Mouse (Mus musculus) lung, adult 2 months (tissue): ENCODE measurements around the gene Ube2u. TPM values are rescaled to one million over a fixed set of nuclear protein-coding genes. Genes with fewer than 3 reads are reported as not detected.
A peak's percentile ranks its signal among the peaks of the same experiment; 100 is the strongest.

ENCODE experiments used
- DNase-seq: peaks from one replicate; pipeline ENCODE4 v3.0.0; 2022
- H3K4me1 ChIP-seq: fragments of 200-500 bp; 2 replicates; pipeline ENCODE4 v1.6.1; 2011; ENCODE audit warnings: low read length; ENCODE audit not compliant: control insufficient read depth, insufficient read depth
- H3K4me3 ChIP-seq: fragments of 200-500 bp; replicated peaks from 2 replicates; pipeline ENCODE3; 2011; ENCODE audit warnings: low read depth, mild to moderate bottlenecking, control low read depth, low read length; ENCODE audit errors: extremely low read depth
- CTCF ChIP-seq: fragments of 200-500 bp; IDR thresholded peaks from 2 replicates; pipeline ENCODE4 v1.5.1; 2011; ENCODE audit warnings: mild to moderate bottlenecking, low read length, control low read depth; ENCODE audit not compliant: insufficient read depth
- POLR2A ChIP-seq: fragments of 200-500 bp; IDR thresholded peaks from 2 replicates; pipeline ENCODE4 v1.6.1; 2011; ENCODE audit warnings: low read depth, mild to moderate bottlenecking, control low read depth, low read length, borderline replicate concordance; ENCODE audit errors: extremely low read depth
- WGBS: fragments of 180-500 bp; shearing (Covaris S2); methylation state at CpG from one replicate; pipeline ENCODE4 v1.1.7; 2018; 5-methylcytosine and 5-hydroxymethylcytosine counted together
- polyA plus RNA-seq: library from polyadenylated mRNA; depleted of rRNA; stranded (reverse); fragments of >200 nt; gene quantifications from 2 replicates; pipeline ENCODE4 v1.2.3, GENCODE M21; 2012; rRNA removed

The Ube2u gene
- polyA plus RNA-seq, result not detected in 2 replicates

DNA sequence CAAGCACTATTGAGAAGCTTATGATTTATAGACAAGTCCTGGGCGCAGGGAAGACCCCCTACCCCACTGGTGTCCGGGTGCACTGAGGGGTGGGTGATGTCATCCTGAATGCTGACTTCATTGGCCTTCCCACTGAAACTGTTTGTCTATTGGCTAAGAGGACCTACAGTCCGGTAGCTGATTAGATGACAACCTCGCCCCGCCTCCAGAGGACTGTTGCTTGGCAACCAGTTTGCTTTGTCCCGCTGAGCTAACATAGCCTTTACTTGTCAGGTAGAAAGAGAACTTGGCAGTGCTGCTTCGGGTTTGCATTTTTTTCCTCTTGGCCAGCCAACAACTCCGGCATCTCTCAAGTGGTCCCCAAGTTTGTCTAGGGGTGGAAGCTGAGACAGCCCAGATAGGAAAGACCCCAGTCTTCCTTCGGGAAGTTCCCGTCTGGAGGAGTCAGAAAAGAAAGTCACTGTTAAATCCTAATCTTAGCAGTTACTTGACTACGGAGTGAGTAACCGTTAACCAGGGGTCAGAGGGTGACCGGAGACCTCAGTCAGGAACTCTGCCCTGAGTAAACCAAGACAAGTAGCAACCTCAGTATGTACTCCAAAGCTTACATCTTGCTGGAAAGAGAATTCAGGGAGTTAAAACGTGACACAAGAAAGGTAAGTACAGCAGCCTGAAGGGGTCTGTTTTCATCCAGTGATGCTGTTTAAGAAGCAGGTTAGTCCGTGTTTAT, at the start of gene Ube2u:
Gene Ube2u (plus strand): TSS at position 258 of the 730 bp plus-strand sequence.
- 24% methylated on average over 15 of the region's 15 CpGs for WGBS
- DNase-seq, result peak; percentile 43
- Histone ChIP-seq H3K4me1 (no peaks in the 10 kb centered on the region), H3K4me3 (no peak within 1 kb of the TSS)
- no peak for TF ChIP-seq CTCF
- TF ChIP-seq POLR2A, result no peak

DNA sequence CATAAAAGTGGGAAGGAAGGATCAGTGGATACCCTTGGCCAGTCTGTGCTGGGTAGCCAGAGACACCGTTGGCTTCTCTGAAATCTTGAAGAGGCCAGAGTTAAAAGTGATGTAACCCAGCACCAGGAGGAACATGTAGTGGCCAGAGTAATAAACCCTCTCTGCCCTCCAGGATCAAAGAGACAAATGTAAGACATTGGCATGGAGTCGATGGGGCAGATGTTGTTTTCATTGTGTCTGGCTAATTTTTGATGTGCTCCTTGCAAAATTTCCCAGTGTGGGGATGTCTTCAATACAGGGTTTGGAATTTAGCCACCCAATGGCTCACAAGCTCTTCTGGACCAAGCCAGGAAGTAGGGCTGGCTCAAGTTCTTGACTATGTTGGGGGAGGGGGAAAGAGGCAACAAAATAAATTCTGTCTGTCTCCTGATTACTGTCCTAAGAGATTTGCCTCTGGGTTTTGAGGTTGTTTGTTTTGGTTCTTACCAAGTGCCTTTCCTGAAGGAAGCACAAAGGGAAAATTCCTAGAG, 49.2 kb upstream of the Ube2u start:
- H3K4me3 ChIP-seq, result no peak overlapping the region
- H3K4me1 ChIP-seq, result no peaks in the 10 kb centered on the region
- DNase-seq, result no peak
- 65% methylated on average over 2 of the region's 2 CpGs for WGBS
- no peak for TF ChIP-seq CTCF
- TF ChIP-seq POLR2A, result no peak

DNA sequence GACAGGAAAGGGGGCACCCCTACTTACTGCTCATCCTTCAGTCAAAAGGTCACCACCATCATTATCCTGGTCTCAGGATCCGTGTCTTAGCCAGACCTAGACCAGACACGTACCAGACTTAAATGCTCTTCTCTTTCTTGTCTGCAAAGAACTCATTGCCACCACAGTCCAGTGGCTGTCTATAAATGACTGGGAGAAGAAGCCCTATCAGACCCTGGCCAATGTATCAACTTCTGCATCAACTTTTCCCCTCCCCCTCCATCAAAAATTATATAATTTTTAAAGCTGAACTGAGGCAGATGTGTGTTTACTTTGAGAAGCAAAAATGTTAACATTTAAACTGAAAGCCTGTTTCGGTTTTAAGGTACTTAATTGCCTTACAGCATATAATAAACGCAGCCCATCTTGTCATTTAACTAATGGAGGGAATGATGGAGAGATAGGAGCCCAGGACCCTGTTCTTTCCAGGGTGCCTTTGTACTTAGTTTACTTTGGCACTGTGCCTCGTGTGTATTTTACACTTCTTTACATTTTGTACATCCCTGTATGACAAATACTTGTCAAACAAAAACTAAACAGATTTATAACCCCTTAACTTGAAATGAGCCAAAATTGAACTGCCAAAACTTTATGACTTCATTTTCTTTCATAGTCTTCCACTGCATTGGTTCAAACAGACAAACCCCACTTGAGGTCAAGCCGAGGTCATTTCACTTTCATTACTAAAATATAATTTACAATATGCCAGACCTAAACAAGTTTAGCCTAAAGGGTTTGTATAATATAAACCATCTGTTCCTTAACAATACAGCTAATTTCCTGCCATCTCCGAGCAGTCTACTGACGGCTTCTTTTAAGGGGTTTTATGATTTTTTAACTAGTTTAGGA, 43.1 kb upstream of the Ube2u start:
- 41% methylated on average over 8 of the region's 8 CpGs for WGBS
- TF ChIP-seq POLR2A (no peak), CTCF (no peak)
- H3K4me3 ChIP-seq, result no peak overlapping the region
- no peak for DNase-seq
- no peaks in the 10 kb centered on the region for H3K4me1 ChIP-seq

DNA sequence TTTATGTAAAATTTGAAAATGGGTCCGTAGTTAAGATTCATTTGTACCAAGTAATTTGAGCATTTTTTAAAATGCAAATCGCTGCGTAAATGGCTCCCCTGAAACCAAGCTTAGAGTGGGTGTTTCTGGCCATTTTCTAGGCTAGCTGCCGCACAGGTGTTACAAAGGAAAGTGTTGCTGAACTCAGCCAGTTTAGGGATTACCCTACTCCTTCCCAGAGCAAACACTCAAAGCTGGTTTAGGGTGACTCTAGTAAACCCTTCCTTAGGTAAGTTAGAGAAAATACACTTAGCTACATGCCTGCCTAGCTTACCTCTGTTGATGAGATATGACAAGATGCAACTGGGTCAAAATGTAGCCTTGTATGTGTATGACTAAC, 42.5 kb upstream of the Ube2u start:
- H3K4me3 ChIP-seq, result no peak overlapping the region
- H3K4me1 ChIP-seq, result no peaks in the 10 kb centered on the region
- no peak for DNase-seq
- TF ChIP-seq CTCF, result no peak
- TF ChIP-seq POLR2A, result no peak
- 66% methylated on average over 4 of the region's 4 CpGs for WGBS

DNA sequence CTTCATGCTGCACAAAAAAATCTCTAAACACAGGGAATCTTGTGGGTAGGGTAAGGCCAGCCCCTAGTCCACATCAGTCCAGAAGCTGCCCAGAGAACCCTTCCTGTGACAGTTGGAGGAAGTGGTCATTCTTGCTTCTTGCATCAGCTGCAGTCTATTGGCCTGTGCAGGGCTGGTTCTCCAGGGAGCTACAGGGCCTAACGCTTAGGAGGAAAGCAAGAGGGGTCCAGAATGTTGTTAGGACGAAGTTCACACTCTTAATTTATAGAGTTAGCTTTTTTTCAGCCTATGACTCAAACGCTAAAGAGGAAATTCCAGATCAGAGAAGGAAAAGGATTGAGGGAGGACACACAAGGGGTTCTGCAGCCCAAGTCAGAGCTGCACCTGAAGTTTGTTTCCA, 31.8 kb upstream of the Ube2u start:
- no peak for TF ChIP-seq POLR2A
- no peak for TF ChIP-seq CTCF
- WGBS, result 39% methylated on average over 3 of the region's 3 CpGs
- H3K4me1 ChIP-seq, result no peaks in the 10 kb centered on the region
- no peak overlapping the region for H3K4me3 ChIP-seq
- DNase-seq, result no peak

DNA sequence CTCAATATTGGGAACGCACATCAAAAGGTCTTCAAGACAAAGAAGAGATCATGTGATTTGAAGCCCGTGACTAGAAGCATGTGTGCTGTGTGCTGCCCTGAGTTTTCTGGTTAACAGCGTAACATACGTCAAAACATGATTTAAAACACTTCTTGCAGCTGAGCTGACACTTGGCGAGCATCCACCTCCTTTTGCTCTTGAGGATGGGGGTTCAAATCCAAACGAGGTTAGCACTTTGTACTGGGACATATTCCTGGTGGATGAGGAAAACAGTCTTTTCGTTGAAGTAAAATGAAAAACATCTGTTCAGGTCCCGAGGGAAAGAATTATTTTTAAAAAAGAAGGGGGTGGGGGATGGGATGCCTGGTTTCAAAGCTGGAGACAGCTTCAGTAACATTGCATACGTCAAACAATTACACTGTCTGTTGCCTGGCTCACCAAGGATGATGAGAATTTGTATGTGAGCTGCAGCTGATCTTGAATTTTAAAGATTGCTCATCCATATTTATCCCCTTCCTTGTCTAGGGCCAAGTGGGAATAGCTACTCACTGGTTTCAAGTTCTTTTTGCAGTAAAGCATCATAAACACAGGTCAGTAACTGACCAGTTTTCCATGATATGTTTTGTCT, 16.0 kb upstream of the Ube2u start:
- Histone ChIP-seq H3K4me1 (no peaks in the 10 kb centered on the region), H3K4me3 (no peak overlapping the region)
- DNase-seq, result no peak
- no peak for TF ChIP-seq CTCF
- TF ChIP-seq POLR2A, result no peak
- 55% methylated on average over 9 of the region's 9 CpGs for WGBS

DNA sequence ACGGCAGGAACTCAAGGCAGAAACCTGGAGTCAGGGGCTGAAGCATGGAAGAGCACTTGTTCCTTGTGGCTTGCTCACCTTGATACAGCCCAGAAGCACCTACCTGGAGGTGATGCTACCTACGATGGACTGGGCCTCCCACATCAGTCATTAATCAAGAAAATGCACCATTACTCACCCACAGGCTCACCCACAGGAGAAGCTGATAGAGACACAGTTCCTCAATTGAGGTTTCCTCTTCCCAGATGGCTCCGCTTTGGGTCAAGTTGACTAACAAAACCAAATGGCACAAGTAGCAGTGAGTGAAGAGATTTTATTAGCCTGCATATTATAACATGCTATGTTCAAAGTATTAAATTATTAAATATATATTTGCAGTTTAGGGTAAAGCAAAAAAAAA, 9.8 kb downstream of the Ube2u start:
- no peak for TF ChIP-seq POLR2A
- TF ChIP-seq CTCF, result no peak
- DNase-seq, result no peak
- Histone ChIP-seq H3K4me1 (no peaks in the 10 kb centered on the region), H3K4me3 (no peak overlapping the region)
- WGBS, result 74% methylated on average over 3 of the region's 3 CpGs

DNA sequence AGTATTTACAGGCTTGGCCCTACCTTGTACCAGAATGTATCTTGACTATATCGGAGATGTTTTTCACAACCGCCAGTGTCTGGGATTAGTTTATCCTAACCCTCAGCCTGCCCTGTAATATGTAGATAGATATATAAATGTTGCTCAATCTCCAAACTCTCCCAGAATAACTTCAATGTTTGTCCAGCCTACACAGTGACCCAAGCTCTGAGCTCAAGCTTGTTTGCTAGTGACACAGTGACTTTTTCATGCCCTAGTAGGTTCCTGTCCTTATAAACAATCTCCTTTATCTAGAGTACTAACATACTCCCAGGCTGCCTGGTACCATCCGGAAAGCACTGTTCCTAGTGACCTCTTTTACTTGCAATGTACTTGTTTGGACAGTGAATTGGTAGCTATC, 16.5 kb downstream of the Ube2u start:
- 80% methylated on average over 3 of the region's 3 CpGs for WGBS
- TF ChIP-seq CTCF (no peak), POLR2A (no peak)
- H3K4me3 ChIP-seq, result no peak overlapping the region
- no peaks in the 10 kb centered on the region for H3K4me1 ChIP-seq
- no peak for DNase-seq

DNA sequence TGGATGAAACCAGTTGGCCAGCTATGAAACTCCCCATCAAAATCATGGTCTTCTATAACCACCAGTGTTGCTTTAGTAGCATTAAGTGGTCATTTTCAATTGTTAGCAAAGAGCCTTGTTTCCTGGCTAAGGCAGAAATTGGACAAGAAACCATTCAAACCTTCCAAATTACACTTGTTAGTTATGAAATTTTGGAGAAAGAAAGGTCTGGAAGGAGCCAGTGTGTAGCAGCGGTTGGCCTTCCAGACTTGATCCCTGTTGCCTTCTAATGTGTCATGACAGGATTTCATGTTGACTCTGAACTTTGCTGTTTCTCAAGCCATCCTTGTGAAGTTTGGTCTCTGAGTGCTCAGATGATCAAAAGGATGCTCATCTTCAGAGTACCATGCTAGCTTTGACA, 17.9 kb downstream of the Ube2u start:
- 58% methylated on average over 1 of the region's 1 CpGs for WGBS
- H3K4me3 ChIP-seq, result no peak overlapping the region
- H3K4me1 ChIP-seq, result no peaks in the 10 kb centered on the region
- DNase-seq, result no peak
- TF ChIP-seq CTCF, result no peak
- no peak for TF ChIP-seq POLR2A
